Mouse (Mus musculus) brain, embryonic 14.5 days (tissue): ENCODE measurements around the gene Dock9. TPM values are rescaled to one million over a fixed set of nuclear protein-coding genes. Genes with fewer than 3 reads are reported as not detected.

Experiments used
- DNase-seq: peaks from one replicate; pipeline ENCODE4 v3.0.0-alpha.2; 2011; ENCODE audit warnings: low read depth
- CTCF ChIP-seq: fragments of 200-500 bp; IDR thresholded peaks from 2 replicates; pipeline ENCODE4 v1.5.1; 2012; ENCODE audit warnings: inconsistent platforms, mild to moderate bottlenecking, moderate library complexity, borderline replicate concordance; ENCODE audit not compliant: insufficient read depth, insufficient read length; ENCODE audit errors: extremely low read depth
- POLR2A ChIP-seq: fragments of 200-500 bp; IDR thresholded peaks from 2 replicates; pipeline ENCODE4 v1.6.1; 2012; ENCODE audit warnings: mild to moderate bottlenecking, inconsistent platforms, borderline replicate concordance; ENCODE audit not compliant: poor library complexity, insufficient read depth, insufficient read length, severe bottlenecking; ENCODE audit errors: extremely low read depth
- polyA plus RNA-seq: library from polyadenylated mRNA; depleted of rRNA; stranded (reverse); fragments of >200 nt; gene quantifications from 2 replicates; pipeline ENCODE4 v1.2.3, GENCODE M21; 2012

Gene Dock9
- polyA plus RNA-seq, 1 experiment: 30.3 TPM

DNA sequence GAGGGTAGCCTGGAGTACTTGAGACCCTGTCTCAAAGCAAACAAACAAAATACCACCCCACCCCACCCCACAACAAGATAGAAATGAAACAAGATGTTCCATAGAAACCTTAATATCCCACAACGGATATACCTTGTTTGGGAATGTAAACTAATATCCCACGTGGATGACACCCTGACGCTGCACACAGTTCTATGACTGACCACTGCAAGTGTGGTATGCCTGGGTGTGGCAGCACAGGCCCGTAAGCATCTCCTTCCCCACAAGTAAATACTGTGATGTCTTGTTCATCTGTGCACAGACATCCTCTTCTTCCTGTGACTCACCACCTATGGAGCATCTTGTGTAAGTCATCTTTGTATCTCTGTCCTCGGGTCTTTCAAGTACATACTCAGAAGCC is 118.7 kb downstream of the Dock9 start:
- no peak for DNase-seq
- TF ChIP-seq CTCF (no peak), POLR2A (no peak)

DNA sequence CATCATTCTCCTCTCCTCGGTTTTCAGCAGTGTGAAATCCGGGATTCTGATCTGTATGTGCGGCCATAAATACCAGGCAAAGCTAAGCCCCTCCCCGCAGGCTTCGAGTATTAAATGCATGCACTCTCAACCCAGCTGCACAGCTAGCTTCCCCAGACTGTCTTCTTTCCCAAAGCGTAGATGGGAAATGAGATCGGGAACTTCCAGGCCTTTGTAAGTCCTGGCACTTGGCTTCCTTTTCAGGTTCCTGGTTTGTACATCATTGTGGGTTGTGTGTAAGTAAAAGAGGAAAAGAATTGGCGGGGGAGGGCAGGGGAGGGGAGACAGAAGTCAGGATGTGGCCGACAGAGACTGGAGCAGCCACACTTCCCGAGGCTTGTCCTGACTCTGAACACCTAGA is 119.2 kb downstream of the Dock9 start:
- TF ChIP-seq POLR2A (no peak), CTCF (no peak)
- DNase-seq: no peak

DNA sequence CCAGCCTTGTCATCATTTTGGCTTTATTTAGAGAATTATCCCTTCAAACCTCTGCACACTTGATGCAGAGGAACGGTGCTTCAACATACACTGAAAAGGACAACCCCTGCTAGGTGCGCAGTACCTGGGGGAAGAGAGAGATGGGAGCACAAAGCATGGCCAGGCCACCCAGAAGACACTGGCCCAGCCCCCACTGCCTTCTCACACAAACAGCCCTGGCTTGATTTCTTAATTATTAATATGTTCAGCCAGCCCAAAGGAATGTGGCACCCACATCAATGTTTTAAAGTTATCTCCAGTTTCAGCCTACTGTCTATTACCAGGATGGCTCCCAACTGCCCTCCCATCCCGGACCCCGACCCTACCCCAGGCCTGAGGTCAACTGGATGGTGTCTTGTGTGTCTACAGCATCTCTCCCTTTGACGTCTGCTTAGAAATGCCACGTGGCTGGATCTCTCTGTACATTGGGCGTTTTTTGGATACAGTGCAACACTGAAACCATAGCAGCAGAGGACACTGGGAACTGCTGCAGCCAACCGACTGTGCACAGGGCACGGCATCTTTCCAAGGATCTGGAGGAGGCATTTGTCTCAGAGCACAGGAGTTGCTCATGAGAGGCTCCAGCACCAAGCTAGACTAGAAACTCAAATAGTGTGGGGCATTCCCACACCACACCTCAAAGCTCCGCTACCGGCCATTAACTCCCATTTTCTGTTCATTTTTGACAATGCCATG is 120.9 kb downstream of the Dock9 start:
- TF ChIP-seq CTCF: no peak
- no peak for TF ChIP-seq POLR2A
- DNase-seq: no peak

DNA sequence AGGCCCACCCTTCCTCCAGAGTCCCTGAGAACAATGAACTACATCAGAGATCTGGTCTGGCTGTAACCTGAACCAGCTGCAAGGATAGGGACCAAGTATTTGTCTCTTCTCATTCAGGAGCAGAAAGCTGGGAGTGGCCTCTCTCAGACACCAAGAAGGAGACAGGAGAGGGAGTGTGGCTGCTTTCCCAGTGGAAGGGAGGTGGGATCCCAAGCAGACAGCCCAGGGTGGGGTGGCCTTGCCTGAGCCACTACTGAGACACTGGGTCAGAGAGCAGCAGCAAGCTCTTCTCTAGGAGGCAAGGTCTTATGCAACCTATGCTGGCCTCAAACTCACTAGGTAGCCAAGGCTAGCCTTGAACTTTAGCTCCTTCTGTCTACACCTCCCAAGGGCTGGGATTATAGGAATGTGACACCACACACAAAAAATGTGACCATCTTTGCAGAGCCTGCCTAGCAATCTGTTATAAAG is 121.5 kb downstream of the Dock9 start:
- TF ChIP-seq CTCF: no peak
- no peak for TF ChIP-seq POLR2A
- no peak for DNase-seq

DNA sequence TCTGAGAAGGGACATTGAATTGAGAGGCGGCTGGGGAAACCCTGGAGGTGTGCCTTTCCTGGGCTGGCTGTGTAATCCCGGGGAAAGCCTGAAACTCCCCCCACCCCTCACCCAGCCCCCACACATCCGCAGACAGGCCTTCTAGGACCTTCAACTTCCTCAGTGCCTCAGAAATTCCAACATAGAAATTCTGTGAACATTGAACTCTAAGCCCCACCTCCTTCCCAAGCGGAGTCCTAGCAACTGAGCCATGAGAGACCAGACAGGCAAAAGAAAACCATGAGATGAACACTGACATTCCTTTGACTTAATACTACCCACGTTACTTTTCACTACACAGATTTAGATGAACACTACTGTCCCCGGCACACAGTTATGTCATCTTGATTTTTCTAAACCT is 122.1 kb downstream of the Dock9 start:
- DNase-seq: peak; percentile 19
- TF ChIP-seq POLR2A (no peak), CTCF (no peak)

DNA sequence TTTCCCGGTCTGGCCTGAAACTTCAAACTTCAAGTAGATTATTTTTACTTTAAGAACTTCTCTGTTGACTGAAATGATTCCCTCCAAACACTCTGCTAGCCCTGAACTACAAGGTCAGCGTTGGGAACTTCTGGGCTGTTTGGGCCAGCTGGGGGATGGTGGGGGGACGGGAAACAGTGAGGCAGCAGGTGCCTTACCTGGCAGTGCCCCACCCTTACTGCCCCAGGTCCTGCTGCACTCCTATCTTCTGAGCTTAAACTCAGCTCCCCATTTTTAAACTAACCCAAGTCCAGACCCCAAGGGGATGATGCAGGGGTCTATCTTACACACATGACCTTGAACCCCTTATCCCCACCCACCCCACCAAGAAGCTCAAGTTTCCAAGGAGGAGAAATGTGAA is 122.5 kb downstream of the Dock9 start:
- no peak for TF ChIP-seq POLR2A
- no peak for TF ChIP-seq CTCF
- DNase-seq: no peak

DNA sequence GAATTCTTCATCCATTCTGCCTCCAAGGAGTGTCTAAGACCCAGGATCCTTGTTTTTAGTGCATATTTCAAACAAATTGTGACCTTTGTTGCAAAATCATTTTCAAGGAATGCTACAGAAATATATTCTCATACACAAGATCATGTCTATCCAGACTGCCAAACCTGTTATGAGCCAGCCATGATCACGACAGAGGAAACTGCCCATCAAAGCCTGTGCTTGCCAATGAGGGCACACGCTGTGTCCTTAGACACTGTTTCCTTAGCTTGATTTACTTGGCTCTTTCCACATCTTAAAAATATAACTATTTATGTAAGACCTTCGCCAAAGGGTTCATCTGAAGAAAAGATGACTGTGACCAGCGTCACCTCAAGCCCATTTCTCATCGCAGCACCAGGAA is 127.6 kb downstream of the Dock9 start:
- no peak for DNase-seq
- TF ChIP-seq POLR2A: no peak
- TF ChIP-seq CTCF: no peak

DNA sequence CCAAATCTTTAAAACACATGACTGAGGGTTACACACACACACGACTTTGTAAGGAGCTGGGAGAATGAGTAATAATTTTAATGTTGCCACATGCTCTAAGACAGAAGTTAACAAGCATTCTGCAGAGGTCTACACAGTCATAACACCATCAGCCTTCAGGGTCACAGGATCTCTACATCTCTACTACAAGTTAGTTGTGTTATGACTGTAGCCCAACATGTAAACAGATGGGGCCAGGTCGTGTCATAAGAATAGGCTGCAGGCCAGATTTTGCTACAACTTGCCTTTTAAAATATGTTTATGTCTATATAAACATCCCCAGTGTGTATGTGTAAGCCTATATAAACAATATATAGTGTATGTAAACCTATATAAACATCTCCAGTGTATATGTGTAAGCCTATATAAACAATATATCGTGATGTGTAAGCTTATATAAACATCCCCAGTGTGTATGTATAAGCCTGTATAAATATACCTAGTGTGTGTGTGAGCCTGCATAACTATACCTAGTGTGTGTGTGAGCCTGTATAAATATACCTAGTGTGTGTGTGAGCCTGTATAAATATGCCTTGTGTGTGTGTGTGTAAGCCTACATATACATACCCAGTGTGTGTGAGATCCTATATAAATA is 130.9 kb downstream of the Dock9 start:
- no peak for DNase-seq
- TF ChIP-seq CTCF (no peak), POLR2A (no peak)

DNA sequence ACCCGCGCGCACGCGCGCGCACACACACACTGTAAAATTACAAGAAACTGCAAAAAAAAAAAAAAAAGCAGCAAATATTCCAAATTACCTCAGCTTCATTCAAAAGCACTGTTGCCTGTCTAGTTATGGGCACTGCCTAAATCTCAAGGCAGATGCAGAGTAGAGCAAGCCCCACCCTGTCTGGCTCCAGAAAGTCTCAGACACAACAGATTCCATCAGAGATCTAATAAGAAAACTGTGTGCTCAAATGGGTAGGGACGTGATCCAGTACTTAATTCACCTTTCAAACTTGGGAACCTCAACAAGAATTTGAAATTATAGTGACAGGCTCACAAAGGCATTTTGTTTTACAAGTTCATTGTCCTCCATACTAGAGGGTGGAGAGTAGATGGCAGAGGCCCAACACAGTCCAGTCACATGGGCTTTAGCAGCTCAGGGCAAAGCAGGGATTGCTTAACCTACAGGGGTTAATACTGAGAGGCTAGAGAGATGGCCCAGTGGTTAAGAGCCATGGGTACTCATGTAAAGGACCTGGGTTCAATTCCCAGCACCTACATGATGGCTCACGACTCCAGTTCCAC is 131.9 kb downstream of the Dock9 start:
- no peak for DNase-seq
- TF ChIP-seq POLR2A (no peak), CTCF (no peak)

DNA sequence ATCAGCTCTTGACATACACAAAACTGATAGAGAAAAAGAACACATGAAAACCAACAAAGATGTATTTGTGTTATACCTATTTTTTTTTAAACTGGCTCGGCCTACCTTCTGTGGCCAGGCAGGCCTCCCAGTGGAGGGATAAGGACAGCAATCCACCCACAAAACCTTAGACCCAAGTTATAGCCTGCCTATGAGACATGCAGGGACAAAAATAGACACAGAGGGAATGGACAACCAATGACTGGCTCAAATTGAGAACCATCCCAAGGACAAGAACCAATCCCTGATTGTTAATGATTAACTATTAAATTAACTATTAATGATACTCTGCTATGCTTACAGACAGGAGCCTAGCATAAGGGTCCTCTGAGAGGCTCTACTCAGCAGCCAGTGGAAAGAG is 133.7 kb downstream of the Dock9 start:
- TF ChIP-seq CTCF: no peak
- no peak for TF ChIP-seq POLR2A
- no peak for DNase-seq

DNA sequence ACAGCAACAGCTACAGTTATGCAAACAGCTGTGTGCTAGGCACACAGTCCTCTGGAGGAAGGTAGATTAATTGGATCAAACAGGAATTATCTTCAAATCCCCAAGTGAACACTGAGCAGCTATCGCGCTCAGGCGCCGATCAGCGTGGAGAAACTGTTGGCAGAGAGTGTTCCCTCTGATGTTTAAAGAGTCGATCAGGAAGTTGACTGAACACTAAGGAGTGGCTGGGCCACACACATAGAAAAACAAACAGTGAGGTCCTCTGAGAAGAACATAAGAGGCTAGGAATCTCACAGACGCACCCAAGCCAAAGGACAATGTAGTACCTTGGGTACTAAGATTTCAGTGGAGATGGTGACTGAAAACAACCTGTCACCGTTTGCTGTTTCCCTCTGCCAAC is 136.7 kb downstream of the Dock9 start:
- DNase-seq: no peak
- TF ChIP-seq POLR2A: no peak
- TF ChIP-seq CTCF: no peak
